Mouse (Mus musculus): ENCODE data around the gene Nav3. TPM values are rescaled to one million over a fixed set of nuclear protein-coding genes. Genes with fewer than 3 reads are reported as not detected.

Nav3 gene
- polyA plus RNA-seq, 1 experiment from 2014 or later = 0.91 TPM

GRCm38 (mm10) chr10:110192881-110193280 lies 263.1 kb downstream of the Nav3 start:
- DNase-seq (ENCODE audit: low spot score) = no peak

DNA sequence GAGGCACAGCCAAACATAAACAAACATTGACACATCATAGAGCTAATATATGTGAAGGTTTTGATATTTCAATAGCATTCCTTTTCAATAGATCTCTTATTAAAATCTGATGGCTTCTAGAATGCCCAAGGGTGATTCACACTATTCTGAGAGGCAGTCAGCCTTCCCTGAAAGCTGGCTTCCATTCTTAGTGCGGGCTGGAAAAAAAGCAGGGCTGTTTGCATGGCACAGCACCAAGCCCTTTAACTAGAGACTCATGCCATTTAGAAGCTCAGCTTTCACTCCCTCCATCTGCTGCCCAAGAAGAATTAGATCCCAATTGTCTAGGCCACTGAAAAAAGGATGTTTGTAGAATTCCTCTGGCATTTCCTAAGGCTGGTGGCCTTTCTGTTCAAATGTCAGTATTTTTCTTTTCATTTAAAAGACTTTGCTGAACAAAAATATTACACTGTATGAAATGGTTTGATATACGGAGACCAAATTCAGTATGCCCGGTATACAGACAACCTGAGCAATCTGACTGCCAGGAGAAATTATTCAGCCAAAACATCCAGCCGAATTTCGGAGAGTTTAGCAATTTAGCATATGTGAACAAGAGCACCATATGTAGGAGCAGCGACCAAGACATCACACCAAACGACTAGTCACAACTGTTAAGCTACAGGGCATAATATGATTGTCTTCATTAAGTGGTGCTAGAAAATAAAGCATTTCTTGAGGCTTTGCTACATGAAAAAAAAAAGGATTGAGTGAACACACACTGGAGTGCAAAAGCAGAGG lies 263.8 kb downstream of the Nav3 start:
- no peak for DNase-seq (ENCODE audit: low spot score)

- no peak for DNase-seq (ENCODE audit: low spot score)
These were observed 269.8 kb downstream of the Nav3 start for GRCm38 (mm10) chr10:110186242-110186641.

- DNase-seq (ENCODE audit: low spot score) = no peak
These were observed 280.1 kb downstream of the Nav3 start for GRCm38 (mm10) chr10:110175874-110176273.

GRCm38 (mm10) chr10:110169416-110169815 lies 286.6 kb downstream of the Nav3 start:
- no peak for DNase-seq (ENCODE audit: low spot score)

GRCm38 (mm10) chr10:110168892-110169291 lies 287.1 kb downstream of the Nav3 start:
- no peak for DNase-seq (ENCODE audit: low spot score)

- DNase-seq (ENCODE audit: low spot score) = no peak
These were observed 293.4 kb downstream of the Nav3 start for GRCm38 (mm10) chr10:110162596-110162995.

- DNase-seq (ENCODE audit: low spot score) = no peak
These were observed 295.1 kb downstream of the Nav3 start for GRCm38 (mm10) chr10:110160894-110161293.

DNA sequence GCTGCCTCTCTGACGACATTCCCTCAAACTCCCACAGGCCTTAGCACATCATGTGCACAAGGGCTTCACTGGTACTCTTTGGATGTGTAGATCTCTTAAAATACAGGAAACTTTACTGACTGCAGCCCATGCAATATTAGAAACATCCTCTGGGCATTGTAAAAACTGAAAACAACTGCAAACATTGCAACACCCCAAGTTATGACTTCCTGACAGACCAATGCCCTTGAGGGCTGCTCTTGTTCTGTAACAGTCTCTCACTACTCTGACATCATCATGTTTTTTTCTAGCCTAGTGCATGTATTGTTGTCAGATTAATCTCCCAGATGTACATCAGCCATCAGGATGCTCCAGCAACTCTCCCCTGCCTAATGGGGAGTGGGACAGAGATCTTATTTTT lies 296.5 kb downstream of the Nav3 start:
- no peak for DNase-seq (ENCODE audit: low spot score)

DNA sequence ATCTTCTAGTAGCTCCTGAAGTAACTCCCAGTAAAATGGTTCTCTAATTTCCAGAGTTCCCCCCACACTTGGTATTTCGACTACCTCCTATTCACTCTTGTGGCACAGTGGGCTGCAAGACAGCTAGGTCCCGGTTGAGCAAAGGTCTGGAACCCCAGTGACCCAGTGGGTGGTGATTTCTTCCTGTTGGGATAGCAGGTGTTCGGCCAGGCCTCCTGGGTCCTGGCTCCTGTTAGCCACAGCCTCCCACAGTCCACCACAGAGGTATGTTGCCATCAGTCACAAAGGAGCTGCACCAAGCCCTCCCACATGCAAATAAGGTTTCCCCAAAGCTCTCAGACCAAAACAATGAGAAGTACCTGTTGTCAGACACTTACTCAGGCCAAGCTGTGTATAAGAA lies 297.9 kb downstream of the Nav3 start:
- DNase-seq (ENCODE audit: low spot score) = no peak

DNA sequence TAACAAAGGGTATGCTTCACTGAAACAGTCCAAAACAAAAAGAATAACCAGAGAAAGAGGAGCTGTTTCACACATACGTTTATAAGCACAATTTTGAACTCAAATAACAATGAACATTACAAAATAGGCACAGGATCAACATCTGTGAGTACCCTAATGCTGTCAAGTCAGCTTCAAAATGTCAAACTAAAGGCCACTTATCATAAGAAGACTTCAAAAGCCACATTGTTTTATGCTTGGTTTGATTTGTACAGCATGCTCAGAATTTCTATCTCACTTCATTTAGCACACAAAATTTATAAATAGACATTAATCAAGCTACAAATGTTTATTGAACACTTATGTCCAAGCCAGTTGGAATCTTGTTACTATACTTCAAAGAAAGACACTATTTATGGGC lies 299.6 kb downstream of the Nav3 start:
- no peak for DNase-seq (ENCODE audit: low spot score)

DNA sequence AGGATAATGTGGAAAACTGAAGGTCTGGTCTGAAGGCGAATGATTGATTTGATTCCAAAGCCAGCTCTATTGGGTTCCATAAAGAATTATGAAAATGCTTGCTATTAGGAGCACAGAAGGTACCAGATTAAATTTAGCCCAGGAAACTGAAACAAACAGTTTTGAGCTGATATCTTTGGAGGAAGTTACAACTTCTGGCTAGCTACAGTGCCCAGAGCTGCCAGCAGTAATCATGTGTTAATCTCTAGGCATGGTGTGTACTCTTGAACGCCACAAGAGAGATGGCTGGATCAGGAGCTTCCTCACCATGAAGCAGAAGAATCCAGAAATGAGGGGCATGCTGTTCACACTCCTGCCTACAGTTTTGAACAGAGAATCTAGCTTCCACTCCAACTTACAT lies 300.5 kb downstream of the Nav3 start:
- DNase-seq (ENCODE audit: low spot score) = no peak

DNA sequence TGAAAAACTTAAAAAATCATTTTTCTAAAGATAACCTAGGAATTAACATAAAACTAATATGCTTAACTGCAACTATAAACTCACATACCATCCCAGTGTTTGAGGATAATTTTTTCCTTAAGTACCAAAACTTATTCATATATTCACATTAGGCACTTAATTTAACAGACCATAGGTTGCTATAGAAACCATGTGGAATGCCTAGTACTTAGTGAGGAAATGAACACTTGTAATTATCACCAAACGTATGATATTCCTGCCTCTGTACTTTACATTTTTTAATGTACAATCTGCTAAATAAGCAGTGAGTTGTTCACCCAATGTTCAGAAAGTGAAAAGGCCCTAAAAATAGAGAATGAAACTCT lies 301.1 kb downstream of the Nav3 start:
- DNase-seq (ENCODE audit: low spot score) = no peak

DNA sequence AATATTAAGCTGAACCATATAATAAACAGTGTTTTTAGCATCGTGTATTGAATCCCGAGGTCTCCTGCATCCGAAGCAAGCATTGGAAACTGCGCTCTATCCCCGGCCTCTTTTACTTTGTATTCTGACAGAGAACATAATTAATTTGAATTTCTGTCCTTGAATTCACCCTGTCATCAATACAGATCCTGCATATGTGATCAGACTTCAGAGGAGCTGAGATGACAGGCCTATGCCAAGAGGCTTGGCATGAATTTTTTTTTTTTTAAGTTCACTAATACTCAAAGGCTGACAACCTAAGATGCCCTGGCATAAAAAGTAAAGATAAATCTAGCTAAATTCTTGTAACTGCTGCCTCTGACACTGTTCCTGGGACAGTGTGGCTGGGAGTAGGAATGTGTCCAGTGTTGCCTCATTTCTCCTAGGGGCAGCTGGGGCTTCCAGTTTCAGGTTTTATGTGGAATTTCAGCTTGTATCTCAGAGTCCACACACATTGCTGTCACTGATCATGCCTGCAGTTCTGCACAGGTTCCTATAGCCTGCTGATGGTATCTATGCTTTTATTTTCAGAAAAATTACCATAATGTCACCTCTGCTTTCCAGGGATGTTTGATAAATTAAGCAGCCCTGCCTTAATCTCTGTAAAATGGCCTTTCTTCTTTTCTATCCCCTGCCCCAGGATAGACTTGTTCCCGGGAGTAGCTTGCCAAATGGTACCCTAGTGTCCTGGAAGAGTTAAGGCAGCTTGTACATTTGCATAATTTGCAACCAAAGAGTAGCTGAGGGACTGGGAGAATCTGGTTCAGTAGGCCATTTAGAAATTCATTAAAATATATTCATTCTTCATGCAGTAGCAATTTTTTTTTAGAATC lies 301.8 kb downstream of the Nav3 start:
- no peak for DNase-seq (ENCODE audit: low spot score)

GRCm38 (mm10) chr10:110120572-110120971 lies 335.4 kb downstream of the Nav3 start:
- DNase-seq (ENCODE audit: low spot score) = no peak

- no peak for DNase-seq (ENCODE audit: low spot score)
These were observed 338.7 kb downstream of the Nav3 start for GRCm38 (mm10) chr10:110117341-110117740.

GRCm38 (mm10) chr10:110112669-110113458 lies 343.1 kb downstream of the Nav3 start:
- no peak for DNase-seq (ENCODE audit: low spot score)

DNA sequence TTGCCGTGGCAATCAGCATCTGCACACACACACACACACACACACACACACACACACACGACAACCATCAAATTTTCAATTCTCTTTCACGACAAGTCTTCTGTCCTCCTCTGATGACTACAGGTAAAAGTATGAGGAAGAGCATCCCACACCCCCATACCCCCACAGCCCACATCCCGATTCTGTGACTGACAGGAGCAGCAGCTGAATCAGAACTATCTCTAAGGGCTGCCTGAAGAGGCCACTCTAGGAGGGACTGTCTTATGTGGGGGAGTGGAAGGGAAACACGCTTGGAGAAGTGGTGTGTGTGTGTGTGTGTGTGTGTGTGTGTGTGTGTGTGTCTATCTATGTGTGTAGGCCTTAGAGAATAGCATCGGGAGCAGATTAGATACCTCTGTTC lies 352.7 kb downstream of the Nav3 start:
- no peak for DNase-seq (ENCODE audit: low spot score)

GRCm38 (mm10) chr10:110102231-110102630 lies 353.8 kb downstream of the Nav3 start:
- DNase-seq (ENCODE audit: low spot score) = no peak

DNA sequence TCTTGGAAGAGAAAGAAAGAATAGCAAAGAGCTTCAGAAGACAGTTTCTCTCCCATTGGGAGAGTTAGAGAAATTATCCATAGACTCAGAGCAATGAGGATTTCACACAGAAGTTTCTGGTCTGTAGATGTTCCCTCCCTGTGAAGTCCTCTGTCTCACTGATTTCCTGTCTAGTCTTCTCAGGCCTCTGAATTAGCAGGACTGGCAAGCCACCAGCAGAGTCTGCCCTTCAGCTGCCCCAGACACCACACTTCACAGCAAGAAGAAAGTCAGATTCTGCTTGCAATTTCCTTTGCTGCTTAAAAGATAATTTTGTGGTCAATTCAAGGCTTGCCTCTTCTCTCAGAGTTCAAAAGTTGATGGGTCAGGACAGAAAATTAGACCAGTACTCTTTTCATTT lies 361.6 kb downstream of the Nav3 start:
- no peak for DNase-seq (ENCODE audit: low spot score)

DNA sequence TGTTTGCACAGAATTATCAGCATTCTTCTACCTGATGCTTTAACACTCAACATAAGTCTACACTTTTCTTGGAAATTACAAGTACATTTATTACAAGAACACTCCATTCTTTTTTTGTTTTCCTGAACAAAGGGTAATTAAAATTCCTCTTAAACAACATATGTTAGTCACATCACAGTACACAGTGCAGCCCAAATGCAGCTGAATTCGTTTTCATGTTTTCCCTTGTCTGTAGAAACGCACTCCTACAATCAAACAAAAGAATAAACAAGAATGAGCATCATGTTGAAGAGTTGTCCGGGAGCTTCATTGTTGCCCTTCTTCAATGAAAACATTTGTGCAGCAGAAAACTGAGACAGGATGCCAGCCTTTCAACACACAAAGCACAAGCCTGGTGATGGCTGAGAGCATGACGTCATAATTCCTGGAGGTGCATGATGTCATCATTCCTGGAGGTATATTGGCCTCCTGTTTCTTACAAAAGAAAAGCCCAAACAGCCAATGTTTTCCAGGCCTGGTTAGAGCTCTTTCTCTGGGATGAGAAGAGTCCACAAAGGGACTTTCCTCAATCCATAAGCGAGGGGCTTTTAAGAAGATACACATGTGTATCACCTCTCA lies 367.5 kb downstream of the Nav3 start:
- DNase-seq (ENCODE audit: low spot score) = no peak

All from thymus, postnatal 0 days (tissue).